Mouse (Mus musculus) 416B (cell line): ENCODE measurements around the gene Gm10277.
A peak's percentile ranks its signal among the peaks of the same experiment; 100 is the strongest.

Source experiments
- DNase-seq: peaks from one replicate; pipeline ENCODE4 v3.0.0; 2011; ENCODE audit warnings: low read depth

Gene Gm10277

DNA sequence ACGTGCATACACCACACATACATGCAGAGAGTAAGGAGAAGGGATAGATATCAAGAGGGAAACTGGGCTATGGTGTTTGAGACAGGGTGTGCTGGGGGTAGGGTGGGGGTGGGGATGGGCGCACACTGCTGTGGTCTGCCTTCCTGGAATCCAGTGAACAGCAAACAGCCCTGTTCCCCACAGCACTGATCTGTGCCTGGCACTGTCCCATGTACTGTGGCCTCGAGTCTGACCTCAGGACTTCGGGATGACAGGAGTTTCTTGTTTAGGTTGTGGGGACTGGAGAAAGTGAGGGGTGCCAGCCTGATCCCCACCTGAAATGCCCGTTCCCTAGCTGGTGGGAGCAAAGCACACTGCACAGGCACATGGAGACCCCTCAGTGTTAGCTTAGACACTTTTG is at the start of gene Gm10277:
Gene Gm10277, minus strand, starts transcription at position 41 of the 400 bp plus-strand sequence.
- no peak for DNase-seq

DNA sequence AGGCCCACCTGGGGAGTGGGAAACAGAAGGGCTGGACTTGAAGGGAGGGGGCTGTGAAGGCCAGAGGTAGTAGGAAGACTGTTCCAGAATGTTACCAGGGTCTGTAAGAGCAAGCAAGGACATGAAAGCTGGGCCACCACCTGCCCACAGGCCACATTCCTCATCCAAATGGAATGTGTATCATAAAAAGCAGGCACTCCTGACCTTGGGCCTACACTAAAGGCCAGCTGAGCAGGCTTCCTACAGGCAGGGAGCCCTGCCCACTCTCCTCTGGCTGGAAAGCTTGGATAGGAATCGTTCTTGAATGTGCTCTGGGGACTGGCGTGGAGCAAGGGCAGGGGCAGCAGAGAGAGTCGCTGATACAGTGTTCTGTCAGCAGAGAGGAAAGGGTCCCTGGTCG is 49.2 kb upstream of the Gm10277 start:
- no peak for DNase-seq

DNA sequence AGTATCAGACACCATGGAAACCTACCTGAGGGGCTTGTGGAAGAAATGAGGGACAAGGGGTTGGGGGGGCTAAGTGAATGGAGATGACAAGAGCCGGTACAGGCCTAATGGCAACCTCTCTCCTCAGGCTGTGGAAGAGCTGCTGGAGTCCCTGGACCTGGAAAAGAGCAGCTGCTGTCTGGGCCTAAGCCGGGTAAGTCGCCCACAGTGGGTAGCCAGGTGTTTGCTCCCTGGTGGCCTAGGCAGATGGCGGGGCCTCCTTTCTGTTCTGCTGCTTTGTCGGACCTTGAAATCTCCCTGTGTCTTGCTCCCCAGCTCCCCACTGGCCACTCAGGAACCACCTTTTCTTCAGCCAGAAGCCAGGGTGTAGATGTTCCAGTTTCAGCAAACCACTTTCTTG is 48.7 kb upstream of the Gm10277 start:
- no peak for DNase-seq

DNA sequence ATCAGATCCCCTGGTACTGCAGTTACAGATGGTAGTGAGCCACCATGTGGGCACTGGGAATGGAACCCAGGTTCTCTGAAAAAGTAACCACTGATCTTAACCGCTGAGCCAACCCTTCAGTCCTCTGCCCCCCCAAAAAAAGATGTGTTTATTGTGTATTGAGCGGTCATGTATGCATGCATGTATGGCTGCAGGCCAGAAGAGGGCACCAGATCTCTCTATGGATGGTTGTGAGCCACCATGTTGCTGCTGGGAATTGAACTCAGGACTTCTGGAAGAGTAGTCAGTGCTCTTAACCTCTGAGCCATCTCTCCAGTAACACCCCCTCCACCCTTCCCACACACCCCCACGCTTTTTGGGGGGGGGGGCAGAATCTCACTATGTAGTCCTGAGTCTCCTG is 47.6 kb upstream of the Gm10277 start:
- DNase-seq: peak; percentile 34

DNA sequence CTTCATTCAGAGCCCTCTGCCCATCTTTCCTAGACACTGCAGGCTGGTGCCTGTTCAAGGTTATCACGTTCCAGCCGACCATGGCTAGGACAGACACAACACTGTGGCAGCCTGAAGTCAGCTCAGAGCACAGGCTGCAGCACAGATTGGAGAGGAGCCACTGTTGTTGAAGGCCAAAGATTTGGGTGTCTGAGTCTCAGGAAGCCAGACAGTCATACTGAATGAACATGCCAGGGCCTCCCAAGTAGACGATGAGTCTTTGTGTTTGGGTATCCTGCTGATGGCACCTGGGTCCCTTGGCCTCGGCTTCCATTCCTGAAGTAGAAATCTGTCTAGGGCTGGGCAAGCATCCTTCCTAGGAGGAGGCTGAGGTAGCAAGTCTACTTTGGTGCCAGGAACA is 45.0 kb upstream of the Gm10277 start:
- DNase-seq: no peak

DNA sequence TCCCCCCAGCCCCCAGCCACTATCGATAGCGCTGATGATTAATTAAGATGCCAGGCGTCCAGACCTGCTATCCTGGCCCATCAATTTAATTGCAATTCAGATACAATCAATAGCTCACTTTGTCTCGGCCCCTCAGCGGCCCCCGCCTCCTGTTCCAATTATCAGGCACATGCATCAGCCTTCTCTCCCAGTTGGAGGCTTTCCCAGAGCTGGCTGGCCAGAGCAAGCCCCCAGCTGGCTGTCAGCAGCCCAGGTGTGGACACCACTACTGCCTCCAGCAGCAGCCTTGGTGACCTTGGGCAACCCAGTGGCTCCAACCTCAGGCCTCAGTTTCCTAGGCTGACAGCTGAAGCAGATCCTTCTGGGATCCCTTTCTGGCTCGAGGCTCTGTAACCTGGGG is 43.3 kb upstream of the Gm10277 start:
- DNase-seq: no peak

DNA sequence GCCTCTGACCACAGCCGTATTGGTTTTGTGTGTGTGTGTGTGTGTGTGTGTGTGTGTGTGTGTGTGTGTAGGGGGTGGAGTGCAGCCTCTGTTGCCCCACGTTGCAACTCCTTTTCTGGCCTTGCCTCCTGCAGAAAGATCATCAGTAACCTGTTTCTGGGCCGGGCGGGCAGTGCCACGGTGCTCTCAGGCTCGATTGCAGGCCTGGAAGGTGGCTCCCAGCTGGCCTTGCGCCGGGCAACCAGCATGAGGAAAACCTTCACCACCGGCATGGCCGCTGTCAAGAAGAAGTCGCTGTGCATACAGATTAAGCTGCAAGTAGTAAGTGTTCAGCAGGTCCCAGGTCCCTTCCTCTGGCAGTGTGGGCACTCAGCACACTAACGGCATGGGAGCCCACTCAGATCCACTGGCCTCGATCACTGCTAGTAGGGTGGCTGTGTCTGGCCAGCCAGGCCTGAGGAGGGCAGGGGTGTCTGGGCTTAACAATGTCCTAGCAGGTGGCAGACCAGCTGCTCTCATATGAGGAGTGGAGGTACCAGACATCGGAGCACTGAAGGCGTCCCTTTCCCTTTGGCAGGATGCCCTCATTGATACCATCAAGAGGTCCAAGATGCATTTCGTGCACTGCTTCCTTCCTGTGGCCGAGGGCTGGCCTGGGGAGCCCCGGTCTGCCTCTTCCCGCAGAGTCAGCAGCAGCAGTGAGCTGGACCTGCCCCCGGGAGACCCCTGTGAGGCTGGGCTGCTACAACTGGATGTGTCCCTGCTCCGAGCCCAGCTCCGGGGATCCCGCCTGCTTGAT is 41.7 kb upstream of the Gm10277 start:
- DNase-seq: peak; percentile 88

DNA sequence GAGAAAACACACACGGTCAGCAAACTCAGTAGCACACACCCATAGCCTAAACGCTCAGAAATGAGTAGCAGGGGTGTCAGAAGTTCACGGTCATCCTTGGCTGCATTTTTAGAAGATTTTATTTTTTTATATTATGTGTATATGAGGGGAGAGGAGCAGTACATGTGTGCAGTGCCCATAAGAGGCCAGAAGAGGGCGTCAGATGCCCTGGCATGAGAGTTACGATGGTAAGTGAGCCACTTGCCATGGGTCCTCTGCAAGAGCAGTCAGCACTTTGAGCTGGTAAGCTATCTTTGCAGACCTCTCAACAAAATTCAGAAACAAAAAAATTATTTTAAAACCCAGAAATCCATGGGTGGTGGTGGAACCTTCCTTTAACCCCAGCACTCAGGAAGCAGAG is 40.6 kb upstream of the Gm10277 start:
- peak; percentile 42 for DNase-seq

DNA sequence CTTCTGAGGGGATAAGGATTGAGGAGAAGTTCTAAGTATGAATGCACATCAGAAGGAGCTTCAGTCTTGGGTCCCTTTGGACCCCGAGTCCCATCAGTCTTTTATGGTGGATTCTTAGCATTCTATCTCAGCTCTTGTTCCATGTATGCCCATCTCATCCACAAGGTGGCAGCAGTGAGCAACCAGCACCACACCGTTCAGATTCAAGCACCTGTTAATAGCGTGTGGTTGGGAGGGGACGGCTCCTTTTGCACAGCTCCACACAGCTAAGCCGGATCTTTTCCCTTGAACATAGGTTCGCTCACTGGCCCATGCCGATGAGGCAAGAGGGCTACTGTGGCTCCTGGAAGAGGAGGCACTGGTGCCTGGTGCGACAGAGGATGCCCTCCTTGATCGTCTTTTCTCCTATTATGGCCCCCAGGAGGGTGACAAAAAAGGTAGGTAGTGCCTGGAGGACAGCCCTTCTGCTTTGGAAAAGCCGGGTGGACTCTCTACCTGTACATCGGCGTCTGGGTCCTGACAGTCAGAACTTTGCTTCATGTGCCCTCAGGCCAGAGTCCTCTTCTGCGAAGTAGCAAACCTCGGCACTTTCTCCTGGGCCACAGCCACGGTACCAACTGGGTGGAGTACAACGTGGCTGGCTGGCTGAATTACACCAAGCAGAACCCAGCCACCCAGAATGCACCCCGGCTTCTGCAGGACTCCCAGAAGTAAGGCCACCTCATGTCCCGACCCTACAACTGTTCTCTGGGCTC is 39.9 kb upstream of the Gm10277 start:
- peak; percentile 75 for DNase-seq

DNA sequence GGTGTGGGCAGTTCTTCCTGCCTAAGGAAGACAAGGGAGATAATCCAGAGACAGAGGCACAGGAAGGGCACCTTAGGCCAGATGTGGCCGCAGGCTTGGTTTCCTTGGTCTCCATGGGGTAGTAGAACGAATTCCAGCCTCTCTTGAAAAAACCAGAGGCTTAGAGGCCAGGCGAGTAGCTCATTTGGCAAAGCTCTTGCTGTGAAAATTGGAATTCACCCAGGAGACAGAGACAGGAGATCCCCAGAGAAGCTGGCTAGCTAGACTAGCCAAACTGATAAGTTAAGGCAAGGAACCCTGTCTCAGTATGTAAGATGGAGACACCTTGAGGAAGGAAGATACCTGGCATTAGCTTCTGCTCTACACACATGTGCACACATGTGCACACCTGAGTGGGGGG is 38.8 kb upstream of the Gm10277 start:
- DNase-seq: no peak

DNA sequence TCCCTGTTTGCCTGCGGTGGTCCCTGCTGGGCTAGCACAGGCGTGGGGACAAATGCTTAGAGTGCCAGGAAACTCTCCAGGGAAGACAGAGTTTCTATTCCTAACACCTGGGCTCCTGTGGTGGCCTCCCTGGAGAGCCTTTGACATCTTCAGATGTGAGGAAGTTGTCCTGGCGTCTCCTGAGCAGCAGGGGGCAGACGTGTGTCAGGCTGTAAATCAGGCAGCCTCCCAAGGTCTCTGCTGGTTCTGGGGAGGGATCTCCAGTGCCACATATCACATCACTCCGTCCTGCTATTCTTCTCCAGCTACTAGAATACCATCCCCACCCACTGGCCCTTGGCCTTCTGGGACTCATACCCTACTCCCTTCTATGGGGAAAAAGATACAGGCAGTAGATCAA is 38.3 kb upstream of the Gm10277 start:
- DNase-seq: peak; percentile 69

DNA sequence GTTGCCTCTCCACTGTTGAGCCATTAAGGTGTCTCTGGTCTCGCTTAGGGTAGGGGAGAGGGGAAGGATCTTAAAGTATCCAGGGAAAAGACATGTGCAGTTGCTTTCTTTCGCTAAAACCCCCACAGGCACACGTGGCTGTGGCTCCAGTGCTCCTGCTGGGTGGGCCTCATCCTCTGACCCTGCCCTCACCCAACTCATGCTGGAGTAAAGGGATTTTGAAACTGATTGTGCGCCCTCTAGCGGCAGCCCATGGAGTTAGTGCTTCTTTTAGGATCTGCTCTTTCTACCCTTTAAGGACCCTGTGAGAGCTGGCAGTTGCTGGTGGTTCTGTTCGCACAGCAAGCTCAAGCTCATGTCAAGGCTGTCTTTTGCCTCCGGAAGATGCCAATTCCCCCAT is 35.2 kb upstream of the Gm10277 start:
- peak; percentile 59 for DNase-seq

DNA sequence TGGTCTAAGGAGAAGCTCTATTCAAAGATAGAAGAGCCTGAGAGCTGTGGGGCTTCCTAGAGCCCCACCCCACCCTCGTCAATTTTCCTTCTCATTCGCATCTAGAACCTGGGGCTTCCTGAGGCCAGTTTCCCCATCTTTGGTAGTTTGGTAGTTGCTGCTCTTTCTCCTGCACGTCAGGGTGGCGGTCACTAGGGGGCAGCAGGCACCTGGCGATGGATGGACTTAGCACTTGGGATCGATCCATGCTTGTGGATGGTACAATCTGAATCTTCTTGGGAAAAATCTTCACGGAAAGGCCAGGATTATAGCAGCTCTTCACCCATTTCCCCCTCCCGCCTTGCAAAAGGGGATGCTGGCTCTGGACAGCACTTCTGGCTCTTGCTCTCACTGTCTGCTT is 34.1 kb upstream of the Gm10277 start:
- DNase-seq: peak; percentile 42

DNA sequence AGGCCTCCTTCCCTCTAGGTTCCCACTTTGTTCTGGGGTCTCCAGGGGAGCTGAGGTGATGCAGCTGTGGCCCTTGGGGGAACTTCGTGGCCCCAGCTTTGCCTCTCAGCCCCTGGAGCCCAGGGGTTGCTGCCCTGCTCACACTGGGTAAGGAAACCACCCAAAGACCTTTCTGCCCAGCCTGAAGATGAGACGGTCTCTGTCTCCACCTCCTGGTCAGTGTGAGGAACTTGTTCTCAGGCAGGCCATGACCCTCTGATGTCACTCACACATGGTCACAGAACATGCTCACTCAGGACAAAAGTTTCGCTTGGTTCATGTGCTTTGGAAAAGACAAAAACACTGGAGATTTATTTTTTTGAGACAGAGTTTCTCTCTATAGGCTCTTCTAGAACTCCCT is 28.5 kb upstream of the Gm10277 start:
- peak; percentile 88 for DNase-seq

DNA sequence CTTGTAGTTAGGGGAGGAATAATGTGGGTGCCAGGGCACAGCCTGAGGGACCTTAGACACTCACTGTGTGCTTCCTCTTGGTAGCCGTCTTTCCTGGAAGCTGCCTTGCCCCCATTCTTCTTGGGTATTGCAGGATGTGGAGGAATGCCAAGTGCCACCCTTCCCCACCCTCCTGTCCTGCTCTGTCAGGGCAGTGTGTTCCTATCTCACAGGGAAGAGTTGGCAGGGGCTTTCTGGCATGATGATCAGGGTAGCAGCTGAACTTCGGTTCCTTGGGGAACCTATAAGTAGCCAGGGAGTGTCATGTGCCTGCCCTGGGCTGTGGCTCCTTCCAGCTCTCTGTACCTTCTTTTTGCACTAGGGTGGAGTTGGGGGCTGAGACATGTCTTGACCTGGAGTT is 26.4 kb upstream of the Gm10277 start:
- DNase-seq: no peak

DNA sequence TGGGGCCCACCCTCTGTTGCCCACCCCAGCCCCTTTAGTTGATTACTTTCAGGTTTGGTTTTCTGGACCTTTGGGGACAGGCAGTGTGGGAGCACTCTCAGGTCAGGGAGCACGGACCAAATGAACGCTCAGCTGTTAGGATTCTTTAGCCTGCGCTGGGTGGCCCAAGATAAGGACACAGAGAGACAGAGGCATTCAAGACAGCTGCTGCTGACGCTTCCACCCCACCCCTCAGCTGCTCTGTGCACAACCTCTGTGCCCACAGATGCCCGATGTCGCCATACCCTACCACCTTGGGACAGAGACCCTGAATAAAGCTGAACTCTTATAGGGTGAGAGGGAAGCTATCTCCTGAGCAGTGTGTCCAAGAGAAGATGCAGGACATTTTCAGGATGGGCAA is 22.5 kb upstream of the Gm10277 start:
- no peak for DNase-seq

DNA sequence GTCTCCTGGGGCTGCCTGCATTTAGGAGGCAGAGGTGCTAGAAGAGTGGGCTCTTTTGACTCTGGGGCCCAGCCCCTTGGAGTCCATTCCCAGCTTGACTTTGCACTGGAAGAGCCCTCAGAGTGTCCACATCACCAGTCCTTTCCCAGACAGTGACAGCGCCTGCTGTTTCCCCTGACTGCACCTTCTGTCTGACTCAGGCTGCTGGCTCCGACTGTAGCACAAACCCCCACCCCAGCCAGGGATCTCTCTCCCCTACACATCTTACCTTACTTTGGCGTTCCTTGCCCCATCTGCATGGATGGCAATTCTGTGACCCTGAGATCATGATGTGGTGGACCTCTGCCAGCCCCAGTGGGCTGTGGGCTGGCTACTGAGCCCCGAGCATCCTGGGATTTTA is 21.7 kb upstream of the Gm10277 start:
- DNase-seq: no peak

DNA sequence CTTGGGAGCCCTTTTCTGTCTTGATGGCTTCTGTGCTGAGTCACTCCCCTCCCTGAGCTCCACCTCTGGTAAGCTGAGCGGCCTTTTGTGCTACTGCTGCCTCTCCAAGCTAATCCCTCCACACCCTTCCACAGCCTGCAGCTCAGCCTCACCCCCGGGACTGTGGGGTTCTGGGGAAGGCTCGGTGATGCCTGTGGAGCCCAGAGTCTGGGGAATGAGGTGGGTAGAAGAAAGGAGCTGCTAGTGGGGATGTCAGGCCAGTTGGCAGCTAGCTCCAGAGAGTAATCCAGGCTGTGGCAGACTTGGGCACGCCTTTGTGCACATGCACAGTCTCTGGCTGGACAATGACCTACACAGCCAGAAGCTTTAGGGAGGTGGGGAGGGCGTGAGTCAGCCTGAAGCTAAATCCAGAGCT is 20.5 kb upstream of the Gm10277 start:
- no peak for DNase-seq

DNA sequence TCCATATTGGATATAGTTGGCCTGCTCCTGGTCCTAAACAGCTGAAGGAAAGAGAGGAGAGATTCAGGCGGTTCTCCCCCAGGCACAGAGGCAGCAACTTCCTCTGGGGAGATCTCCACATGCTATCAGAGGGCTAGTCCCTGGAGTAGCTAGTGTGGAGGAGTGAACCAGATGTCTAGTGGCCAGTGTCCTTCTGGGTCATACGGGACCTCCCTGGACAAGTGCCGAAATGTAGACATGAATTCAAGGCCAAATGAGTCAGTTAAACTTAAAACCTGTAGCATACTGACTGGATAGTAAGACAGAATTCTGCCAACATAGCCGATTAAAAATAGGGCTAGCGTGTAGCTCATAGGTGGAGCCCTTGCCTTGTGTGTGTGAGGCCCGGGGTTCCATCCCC is 19.3 kb upstream of the Gm10277 start:
- DNase-seq: no peak

DNA sequence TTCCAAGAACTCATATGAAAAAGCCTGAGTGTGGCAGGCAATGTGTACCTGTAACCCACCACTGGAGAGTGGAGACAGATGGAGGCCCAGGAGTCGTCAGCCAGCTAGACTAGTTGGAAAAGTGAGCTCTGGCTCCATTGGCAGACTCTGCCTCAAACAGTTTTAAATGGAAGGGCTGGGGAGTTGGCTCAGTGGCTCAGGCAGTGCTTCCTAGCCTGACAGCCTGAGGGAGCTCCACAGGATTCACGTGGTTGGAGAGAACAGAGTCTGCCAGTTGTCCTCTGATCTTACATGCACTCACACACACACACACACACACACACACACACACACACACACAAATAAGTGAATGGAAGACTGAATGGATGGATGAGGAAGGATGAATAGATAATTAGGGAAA is 18.7 kb upstream of the Gm10277 start:
- DNase-seq: no peak

DNA sequence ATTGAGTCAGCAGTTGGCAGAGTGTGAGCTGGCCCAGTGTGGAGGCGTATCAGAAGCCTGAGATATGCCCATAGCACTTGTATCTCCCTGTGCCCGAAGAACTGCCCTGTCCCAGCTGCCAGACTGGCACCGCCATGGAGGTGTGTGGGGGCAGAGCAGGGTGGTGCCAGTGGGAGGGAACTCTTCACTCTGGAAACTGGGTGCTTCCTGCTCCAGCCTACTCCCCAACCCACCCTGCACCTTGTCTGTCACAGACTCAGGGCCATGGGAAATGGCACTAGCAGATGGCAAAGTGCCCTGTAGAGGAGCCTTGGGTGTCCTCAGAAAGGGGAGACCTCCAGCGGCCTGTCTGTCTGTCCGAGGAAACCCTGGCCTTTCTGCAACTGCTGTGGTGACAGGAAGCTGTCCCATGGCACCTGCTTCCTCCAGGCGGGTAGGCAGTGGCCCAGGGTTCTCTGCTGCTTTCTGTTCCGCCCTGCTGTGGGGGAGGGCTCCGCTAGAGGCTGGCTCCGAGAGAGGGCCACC is 14.9 kb upstream of the Gm10277 start:
- peak; percentile 90 for DNase-seq

DNA sequence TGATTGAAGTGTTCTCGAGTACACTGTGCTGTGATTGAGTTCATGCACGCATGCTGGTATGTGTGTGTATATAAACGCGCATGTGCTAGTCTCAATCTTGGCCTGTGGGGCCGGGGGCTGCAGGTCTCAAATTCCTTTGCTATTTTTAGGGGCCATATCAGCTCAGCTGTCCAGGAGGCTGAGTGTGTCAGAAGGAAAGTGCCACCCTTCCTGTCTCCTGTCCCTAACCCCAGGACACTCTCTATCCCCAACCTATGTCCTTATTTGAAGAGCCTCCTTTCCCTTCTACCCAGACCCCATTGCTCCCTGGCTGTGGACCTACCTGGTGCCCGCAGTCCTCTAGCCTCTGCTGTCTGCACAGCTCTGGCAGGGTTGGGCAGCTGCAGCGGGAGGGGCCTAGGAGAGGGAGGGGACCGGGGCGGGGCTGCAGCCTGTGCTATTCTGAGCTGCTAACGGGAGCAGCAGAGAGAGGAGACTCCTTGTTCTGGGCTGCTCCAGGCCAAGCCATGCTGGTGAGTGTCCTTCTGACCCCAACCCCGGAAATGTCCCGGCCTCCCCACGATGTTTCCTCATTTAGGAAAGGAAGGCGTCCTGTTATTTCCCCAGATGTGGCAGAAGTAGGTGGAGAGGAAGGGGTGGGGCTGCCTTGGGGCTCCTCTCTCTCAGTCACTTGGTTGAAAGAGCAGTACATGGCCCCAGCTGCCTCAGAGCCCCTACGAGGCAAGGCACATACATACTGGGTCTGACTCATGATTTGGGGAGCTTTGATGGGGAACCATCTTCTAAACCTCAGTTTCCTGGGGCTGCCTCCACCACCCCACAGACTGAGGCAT is 13.5 kb upstream of the Gm10277 start:
- peak; percentile 83 for DNase-seq

DNA sequence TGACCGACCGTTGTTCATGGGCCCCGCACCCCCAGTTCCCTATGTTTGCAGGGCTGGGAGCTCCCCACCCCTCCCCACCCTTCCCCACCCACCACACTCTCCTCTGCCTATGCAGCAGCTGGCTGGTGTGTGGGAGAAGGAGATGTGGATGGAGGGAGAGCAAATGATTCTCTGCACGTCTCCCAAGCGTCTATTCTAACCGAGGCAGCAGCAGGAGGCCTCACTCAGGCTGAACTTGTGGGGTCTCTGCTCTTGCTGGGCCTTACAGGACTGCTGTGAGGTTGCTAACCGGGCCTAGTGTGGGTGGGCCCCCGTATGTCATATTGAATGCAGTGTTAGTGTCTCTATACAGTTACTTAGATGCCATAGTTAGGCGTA is 12.9 kb upstream of the Gm10277 start:
- DNase-seq: no peak
